ENCODE assay signal across 10 mouse cellular contexts in the genomic region with DNA sequence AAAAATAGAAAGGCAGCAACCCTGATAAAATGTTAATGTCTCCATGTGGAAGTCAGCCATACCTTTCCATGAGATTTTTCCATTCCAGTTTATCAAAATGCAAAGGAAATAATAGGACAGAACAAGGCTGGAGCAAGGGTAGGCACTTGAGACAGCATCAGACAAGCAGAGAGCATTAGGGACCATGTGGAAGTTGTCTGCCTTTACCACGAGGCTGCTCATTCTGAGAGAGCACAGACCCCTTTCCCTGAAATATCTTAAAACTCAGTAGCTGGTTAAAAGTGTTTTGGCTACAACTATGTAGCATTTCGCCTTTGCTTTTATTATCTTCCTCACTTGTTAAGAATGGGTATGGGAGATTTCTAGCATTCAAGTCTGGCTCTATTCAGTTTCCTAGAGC. TPM values are rescaled to one million over a fixed set of nuclear protein-coding genes. Genes with fewer than 3 reads are reported as not detected.
DNase-seq lines count a peak whose midpoint lies in the region; ATAC-seq and TF ChIP-seq lines count a peak whose summit lies in the region.
"Had no signal": no experiment of that assay in that cellular context is flagged by ENCODE, and none has a peak within 500 bp of the region (broad histone marks: within the 10 kb centered on the region; RNA-seq: fewer than 3 reads in every experiment).

No protein-coding gene starts in this region.

- H3K9me3 ChIP-seq in heart, embryonic 11.5 days (replicated peaks; ENCODE audit: control insufficient read depth, low read length): no peaks in the 10 kb centered on the region
- H3K9me3 ChIP-seq in heart, postnatal 0 days (replicated peaks; ENCODE audit: control insufficient read depth, low read length): no peaks in the 10 kb centered on the region
- H3K9me3 ChIP-seq in liver, embryonic 16.5 days (replicated peaks; ENCODE audit: control insufficient read depth, low read length): no peaks in the 10 kb centered on the region

- ATAC-seq in heart, embryonic 11.5 days (replicated peaks; ENCODE audit: insufficient number of reproducible peaks, low FRiP score, low TSS enrichment): no peak
- ATAC-seq in heart, postnatal 0 days (ENCODE audit: insufficient read depth, low read depth): no peak
- ATAC-seq in liver, embryonic 16.5 days (ENCODE audit: low read depth): no peak

- H3K4me1 ChIP-seq in heart, embryonic 11.5 days (ENCODE audit: control insufficient read depth, insufficient read depth, low read length): no peaks in the 10 kb centered on the region
- peaks cover 9% of the 10 kb centered on the region; the same call in 1 of the 2 replicates for H3K4me1 ChIP-seq in heart, postnatal 0 days (ENCODE audit: control insufficient read depth, insufficient read depth)
- no peaks in the 10 kb centered on the region; the same call in none of the 2 replicates for H3K4me1 ChIP-seq in liver, embryonic 16.5 days (ENCODE audit: control insufficient read depth, low read depth, low read length)
- H3K4me1 ChIP-seq in cerebellum, adult 2 months (ENCODE audit: control insufficient read depth, insufficient read depth, low read length): no peaks in the 10 kb centered on the region

- no peak overlapping the region for H3K4me3 ChIP-seq in heart, embryonic 11.5 days (ENCODE audit: low read depth, low read length)
- H3K4me3 ChIP-seq in heart, postnatal 0 days (ENCODE audit: low read depth, low read length): no peak overlapping the region
- no peak overlapping the region for H3K4me3 ChIP-seq in liver, embryonic 16.5 days (ENCODE audit: low read depth, low read length)
- H3K4me3 ChIP-seq in cerebellum, adult 2 months (replicated peaks; ENCODE audit: insufficient read depth, low read depth, low read length): no peak overlapping the region

- no peaks in the 10 kb centered on the region for H3K36me3 ChIP-seq in heart, embryonic 11.5 days (ENCODE audit: control insufficient read depth, insufficient read depth, low read length)
- 0 out of 2 replicates have a peak, but pooled peaks cover 6% of the 10 kb centered on the region for H3K36me3 ChIP-seq in heart, postnatal 0 days (replicated peaks; ENCODE audit: control insufficient read depth, insufficient read depth, low read length)
- H3K36me3 ChIP-seq in liver, embryonic 16.5 days (ENCODE audit: control insufficient read depth, insufficient read depth): no peaks in the 10 kb centered on the region

- no peak for TF ChIP-seq EP300 in heart, postnatal 0 days (IDR thresholded peaks at IDR 0.05; ENCODE audit: low read depth)

- 57% methylated on average over 2 of the region's 2 CpGs for WGBS in heart, embryonic 11.5 days (ENCODE audit: insufficient replicate concordance)
- WGBS in heart, postnatal 0 days: 37% methylated on average over 2 of the region's 2 CpGs
- 48% methylated on average over 2 of the region's 2 CpGs for WGBS in liver, embryonic 16.5 days (ENCODE audit: insufficient replicate concordance)
- WGBS in cerebellum, adult 2 months: 53% methylated on average over 2 of the region's 2 CpGs

- no peak for DNase-seq in heart, adult 8-10 months (ENCODE audit: low spot score)
- peak; percentile 9 for DNase-seq in A20 (ENCODE audit: low read depth, low spot score)
- no peak for DNase-seq in heart, postnatal 0 days (ENCODE audit: low spot score)
- no peak for DNase-seq in ovary, adult 18-20 months (ENCODE audit: low spot score)
- no peak for DNase-seq in cerebellum, adult 2 months
- no peak for DNase-seq in spleen, adult 12 weeks (ENCODE audit: low spot score)
- DNase-seq: adrenal gland, postnatal 36 days had no signal

- no peak for TF ChIP-seq POLR2A in cerebellum, adult 2 months (IDR thresholded peaks at IDR 0.05; ENCODE audit: borderline replicate concordance, insufficient read depth, low read length)

- H3K27me3 ChIP-seq in heart, embryonic 11.5 days (ENCODE audit: control insufficient read depth, insufficient read depth, low read length): no peaks in the 10 kb centered on the region
- no peaks in the 10 kb centered on the region for H3K27me3 ChIP-seq in heart, postnatal 0 days (ENCODE audit: control insufficient read depth, insufficient read depth, low read length)
- no peaks in the 10 kb centered on the region for H3K27me3 ChIP-seq in liver, embryonic 16.5 days (ENCODE audit: control insufficient read depth, insufficient read depth, low read depth, low read length)
- H3K27me3 ChIP-seq in cerebellum, adult 2 months (ENCODE audit: control insufficient read depth, insufficient read depth, low read length): no peaks in the 10 kb centered on the region

- no peak for TF ChIP-seq CTCF in heart, postnatal 0 days (IDR thresholded peaks at IDR 0.05; ENCODE audit: low read depth)
- TF ChIP-seq CTCF in cerebellum, adult 2 months (IDR thresholded peaks at IDR 0.05; ENCODE audit: borderline replicate concordance, insufficient read depth, low read depth, low read length): no peak

- no peak overlapping the region for H3K27ac ChIP-seq in heart, embryonic 11.5 days (ENCODE audit: low read depth, low read length)
- H3K27ac ChIP-seq in heart, postnatal 0 days (ENCODE audit: low read depth): peak overlapping the region; percentile 90; the same call in 1 of the 2 replicates
- H3K27ac ChIP-seq in liver, embryonic 16.5 days (ENCODE audit: low read length): no peak overlapping the region
- no peak overlapping the region for H3K27ac ChIP-seq in cerebellum, adult 2 months (ENCODE audit: insufficient read depth, low read length)

- no peak overlapping the region; the same call in 1 of the 2 replicates for H3K9ac ChIP-seq in heart, embryonic 11.5 days (ENCODE audit: low read depth, low read length)
- H3K9ac ChIP-seq in heart, postnatal 0 days (replicated peaks; ENCODE audit: low read depth, low read length): no peak overlapping the region
- no peak overlapping the region for H3K9ac ChIP-seq in liver, embryonic 16.5 days (ENCODE audit: low read depth, low read length)

- peak overlapping the region; percentile 60 for H3K4me2 ChIP-seq in heart, embryonic 11.5 days
- H3K4me2 ChIP-seq in heart, postnatal 0 days (ENCODE audit: low read depth, low read length): peak overlapping the region; percentile 74
- H3K4me2 ChIP-seq in liver, embryonic 16.5 days (ENCODE audit: low read depth, low read length): peak overlapping the region; percentile 74

RNA-seq across cellular contexts. Expression of gene Amacr, which starts 0.8 kb away (rescaled TPM):
- 16.7 and 16.9 TPM in 2 replicates for polyA plus RNA-seq in heart, embryonic 11.5 days (2014; fragmentation: Nextera tagmentation; extraction: Ambion mirVana)
- 10 to 100 TPM; 34.2 to 38.2 (median 36.0) TPM for total RNA-seq in heart, adult 8-10 months (2022)
- total RNA-seq in heart, postnatal 0 days (2014; rRNA removed; ENCODE audit: low replicate concordance): 11.2 and 25.5 TPM in 2 replicates
- 24.7 and 25.8 TPM in 2 replicates for polyA plus RNA-seq in heart, postnatal 0 days (2015; fragmentation: Nextera tagmentation; extraction: Ambion mirVana)
- polyA plus RNA-seq in liver, embryonic 16.5 days (2015; fragmentation: Nextera tagmentation; extraction: Ambion mirVana): 24.0 and 26.6 TPM in 2 replicates
- polyA plus RNA-seq in cerebellum, adult 2 months (2012; rRNA removed): 11.4 and 12.0 TPM in 2 replicates

RNA-seq across cellular contexts. Expression of gene Slc45a2, which starts 19.8 kb away (rescaled TPM):
- 0.04 TPM in 1 of 2 replicates, not detected in the other for polyA plus RNA-seq in heart, embryonic 11.5 days (2014; fragmentation: Nextera tagmentation; extraction: Ambion mirVana)
- not detected for total RNA-seq in heart, adult 8-10 months (2022)
- not detected in 2 replicates for total RNA-seq in heart, postnatal 0 days (2014; rRNA removed; ENCODE audit: low replicate concordance)
- 0.12 and 0.18 TPM in 2 replicates for polyA plus RNA-seq in heart, postnatal 0 days (2015; fragmentation: Nextera tagmentation; extraction: Ambion mirVana)
- 0.05 TPM in 1 of 2 replicates, not detected in the other for polyA plus RNA-seq in liver, embryonic 16.5 days (2015; fragmentation: Nextera tagmentation; extraction: Ambion mirVana)
- 0.10 and 0.19 TPM in 2 replicates for polyA plus RNA-seq in cerebellum, adult 2 months (2012; rRNA removed)
- total RNA-seq: adrenal gland, postnatal 36 days had no signal
- polyA plus RNA-seq: C2C12 had no signal

RNA-seq across cellular contexts. Expression of gene C1qtnf3, which starts 28.6 kb away (rescaled TPM):
- polyA plus RNA-seq in heart, embryonic 11.5 days (2014; fragmentation: Nextera tagmentation; extraction: Ambion mirVana): 0.19 and 0.66 TPM in 2 replicates
- total RNA-seq in heart, adult 8-10 months (2022): not detected
- 6.5 TPM in 1 of 2 replicates, not detected in the other for total RNA-seq in heart, postnatal 0 days (2014; rRNA removed; ENCODE audit: low replicate concordance)
- 0.16 and 1.3 TPM in 2 replicates for polyA plus RNA-seq in heart, postnatal 0 days (2015; fragmentation: Nextera tagmentation; extraction: Ambion mirVana)
- polyA plus RNA-seq in liver, embryonic 16.5 days (2015; fragmentation: Nextera tagmentation; extraction: Ambion mirVana): 0.46 and 0.60 TPM in 2 replicates
- 0.17 and 0.20 TPM in 2 replicates for polyA plus RNA-seq in cerebellum, adult 2 months (2012; rRNA removed)

RNA-seq across cellular contexts. Expression of gene Rxfp3, which starts 57.1 kb away (rescaled TPM):
- polyA plus RNA-seq in heart, embryonic 11.5 days (2014; fragmentation: Nextera tagmentation; extraction: Ambion mirVana): 0.25 TPM in 1 of 2 replicates, not detected in the other
- under 1 TPM in 1 of 4 experiments, not detected in 3; 0.09 TPM for total RNA-seq in heart, adult 8-10 months (2022)
- 1.8 TPM in 1 of 2 replicates, not detected in the other for total RNA-seq in heart, postnatal 0 days (2014; rRNA removed; ENCODE audit: low replicate concordance)
- 0.05 and 0.07 TPM in 2 replicates for polyA plus RNA-seq in heart, postnatal 0 days (2015; fragmentation: Nextera tagmentation; extraction: Ambion mirVana)
- not detected in 2 replicates for polyA plus RNA-seq in liver, embryonic 16.5 days (2015; fragmentation: Nextera tagmentation; extraction: Ambion mirVana)
- 0.24 and 0.33 TPM in 2 replicates for polyA plus RNA-seq in cerebellum, adult 2 months (2012; rRNA removed)
- total RNA-seq: adrenal gland, postnatal 36 days had no signal
